Mouse (Mus musculus): Measurements from ENCODE around the gene Adgrd1. TPM values are rescaled to one million over a fixed set of nuclear protein-coding genes. Genes with fewer than 3 reads are reported as not detected.

The Adgrd1 gene
- polyA plus RNA-seq, 1 experiment from 2014 or later: 1.2 TPM

GRCm38 (mm10) chr5:129165595-129165994 is 69.0 kb downstream of the Adgrd1 start:
- no peak overlapping the region for H3K9ac ChIP-seq
- 0 out of 2 replicates have a peak overlapping the region, but pooled peaks have one; percentile 9 for H3K4me2 ChIP-seq (replicated peaks)
- no peaks in the 10 kb centered on the region for H3K27me3 ChIP-seq (replicated peaks)
- H3K36me3 ChIP-seq: no peaks in the 10 kb centered on the region
- peak overlapping the region; percentile 82 for H3K27ac ChIP-seq
- 37% methylated on average over 7 of the region's 7 CpGs for WGBS
- peak; percentile 2; the same call in 1 of the 2 replicates for ATAC-seq
- H3K9me3 ChIP-seq: no peaks in the 10 kb centered on the region
- H3K4me3 ChIP-seq (replicated peaks): no peak overlapping the region
- peaks cover 33% of the 10 kb centered on the region for H3K4me1 ChIP-seq (replicated peaks)

GRCm38 (mm10) chr5:129169090-129169489 is 72.5 kb downstream of the Adgrd1 start:
- WGBS: 40% methylated on average over 5 of the region's 5 CpGs

GRCm38 (mm10) chr5:129169567-129169966 is 73.0 kb downstream of the Adgrd1 start:
- ATAC-seq: no peak

More at GRCm38 (mm10) chr5:129169090-129169489, 72.5 kb downstream of the Adgrd1 start:
- H3K4me3 ChIP-seq (replicated peaks): no peak overlapping the region
- H3K4me1 ChIP-seq (replicated peaks): peaks cover 26% of the 10 kb centered on the region
- H3K9me3 ChIP-seq: no peaks in the 10 kb centered on the region
- no peak overlapping the region for H3K27ac ChIP-seq
- H3K9ac ChIP-seq: no peak overlapping the region
- H3K27me3 ChIP-seq (replicated peaks): no peaks in the 10 kb centered on the region
- H3K4me2 ChIP-seq (replicated peaks): no peak overlapping the region
- H3K36me3 ChIP-seq: no peaks in the 10 kb centered on the region
- no peak for ATAC-seq

GRCm38 (mm10) chr5:129172533-129172932 is 76.0 kb downstream of the Adgrd1 start:
- H3K27ac ChIP-seq: no peak overlapping the region
- no peak overlapping the region for H3K4me2 ChIP-seq (replicated peaks)
- ATAC-seq: no peak
- H3K4me1 ChIP-seq (replicated peaks): peaks cover 11% of the 10 kb centered on the region
- WGBS: 84% methylated on average over 6 of the region's 6 CpGs
- H3K9ac ChIP-seq: no peak overlapping the region
- no peaks in the 10 kb centered on the region for H3K9me3 ChIP-seq
- no peak overlapping the region for H3K4me3 ChIP-seq (replicated peaks)
- no peaks in the 10 kb centered on the region for H3K36me3 ChIP-seq
- H3K27me3 ChIP-seq (replicated peaks): 0 out of 2 replicates have a peak, but pooled peaks cover 2% of the 10 kb centered on the region

More at GRCm38 (mm10) chr5:129169567-129169966, 73.0 kb downstream of the Adgrd1 start:
- H3K4me2 ChIP-seq (replicated peaks): no peak overlapping the region
- H3K9me3 ChIP-seq: no peaks in the 10 kb centered on the region
- peaks cover 22% of the 10 kb centered on the region for H3K4me1 ChIP-seq (replicated peaks)
- H3K9ac ChIP-seq: no peak overlapping the region
- no peaks in the 10 kb centered on the region for H3K27me3 ChIP-seq (replicated peaks)
- H3K36me3 ChIP-seq: no peaks in the 10 kb centered on the region
- no peak overlapping the region for H3K4me3 ChIP-seq (replicated peaks)
- H3K27ac ChIP-seq: no peak overlapping the region
- WGBS: 27% methylated on average over 4 of the region's 4 CpGs

- Histone ChIP-seq H3K9ac (no peak overlapping the region), H3K9me3 (no peaks in the 10 kb centered on the region), H3K27me3 (replicated peaks) (0 out of 2 replicates have a peak, but pooled peaks cover 5% of the 10 kb centered on the region), H3K36me3 (no peaks in the 10 kb centered on the region), H3K4me1 (replicated peaks) (no peaks in the 10 kb centered on the region), H3K4me3 (replicated peaks) (no peak overlapping the region), H3K27ac (no peak overlapping the region), H3K4me2 (replicated peaks) (no peak overlapping the region)
- WGBS: 41% methylated on average over 3 of the region's 3 CpGs
- no peak for ATAC-seq
Measured at GRCm38 (mm10) chr5:129175925-129176324, 79.4 kb downstream of the Adgrd1 start.

- Histone ChIP-seq H3K4me2 (replicated peaks) (no peak overlapping the region; the same call in 1 of the 2 replicates), H3K9ac (no peak overlapping the region), H3K9me3 (no peaks in the 10 kb centered on the region), H3K36me3 (no peaks in the 10 kb centered on the region), H3K4me1 (replicated peaks) (no peaks in the 10 kb centered on the region), H3K4me3 (replicated peaks) (no peak overlapping the region), H3K27me3 (replicated peaks) (0 out of 2 replicates have a peak, but pooled peaks cover 5% of the 10 kb centered on the region), H3K27ac (no peak overlapping the region)
- 46% methylated on average over 14 of the region's 14 CpGs for WGBS
- ATAC-seq: peak; percentile 79
Measured at GRCm38 (mm10) chr5:129177697-129178511, 81.4 kb downstream of the Adgrd1 start.

GRCm38 (mm10) chr5:129179356-129179755 is 82.8 kb downstream of the Adgrd1 start:
- H3K9ac ChIP-seq: no peak overlapping the region
- ATAC-seq: no peak
- H3K27ac ChIP-seq: no peak overlapping the region
- no peaks in the 10 kb centered on the region for H3K9me3 ChIP-seq
- no peak overlapping the region for H3K4me3 ChIP-seq (replicated peaks)
- no peaks in the 10 kb centered on the region for H3K4me1 ChIP-seq (replicated peaks)
- H3K27me3 ChIP-seq (replicated peaks): 0 out of 2 replicates have a peak, but pooled peaks cover 5% of the 10 kb centered on the region
- WGBS: 89% methylated on average over 6 of the region's 6 CpGs
- no peak overlapping the region for H3K4me2 ChIP-seq (replicated peaks)
- H3K36me3 ChIP-seq: no peaks in the 10 kb centered on the region

- H3K36me3 ChIP-seq: no peaks in the 10 kb centered on the region
- no peak overlapping the region for H3K4me3 ChIP-seq (replicated peaks)
- no peak overlapping the region for H3K4me2 ChIP-seq (replicated peaks)
- 76% methylated on average over 17 of the region's 17 CpGs for WGBS
- 0 out of 2 replicates have a peak, but pooled peaks cover 5% of the 10 kb centered on the region for H3K27me3 ChIP-seq (replicated peaks)
- H3K4me1 ChIP-seq (replicated peaks): no peaks in the 10 kb centered on the region
- H3K9ac ChIP-seq: no peak overlapping the region
- no peak for ATAC-seq
- no peaks in the 10 kb centered on the region for H3K9me3 ChIP-seq
- H3K27ac ChIP-seq: no peak overlapping the region
Measured at GRCm38 (mm10) chr5:129179995-129180714, 83.6 kb downstream of the Adgrd1 start.

GRCm38 (mm10) chr5:129180715-129181228 is 84.2 kb downstream of the Adgrd1 start:
- Histone ChIP-seq H3K4me1 (replicated peaks) (no peaks in the 10 kb centered on the region), H3K27me3 (replicated peaks) (0 out of 2 replicates have a peak, but pooled peaks cover 3% of the 10 kb centered on the region), H3K36me3 (no peaks in the 10 kb centered on the region), H3K9me3 (no peaks in the 10 kb centered on the region), H3K27ac (no peak overlapping the region), H3K4me3 (replicated peaks) (no peak overlapping the region), H3K4me2 (replicated peaks) (no peak overlapping the region), H3K9ac (no peak overlapping the region; the same call in 1 of the 2 replicates)
- WGBS: 71% methylated on average over 13 of the region's 13 CpGs
- ATAC-seq: no peak

GRCm38 (mm10) chr5:129181450-129181849 is 84.9 kb downstream of the Adgrd1 start:
- H3K27me3 ChIP-seq (replicated peaks): 0 out of 2 replicates have a peak, but pooled peaks cover 3% of the 10 kb centered on the region
- WGBS: 65% methylated on average over 5 of the region's 5 CpGs
- ATAC-seq: no peak
- H3K4me1 ChIP-seq (replicated peaks): no peaks in the 10 kb centered on the region
- no peaks in the 10 kb centered on the region for H3K36me3 ChIP-seq
- no peak overlapping the region for H3K4me3 ChIP-seq (replicated peaks)
- no peak overlapping the region; the same call in 1 of the 2 replicates for H3K9ac ChIP-seq
- no peaks in the 10 kb centered on the region for H3K9me3 ChIP-seq
- no peak overlapping the region for H3K27ac ChIP-seq
- H3K4me2 ChIP-seq (replicated peaks): no peak overlapping the region

- no peaks in the 10 kb centered on the region for H3K36me3 ChIP-seq
- H3K4me2 ChIP-seq (replicated peaks): no peak overlapping the region
- H3K9ac ChIP-seq: no peak overlapping the region
- ATAC-seq: no peak
- no peaks in the 10 kb centered on the region for H3K4me1 ChIP-seq (replicated peaks)
- H3K4me3 ChIP-seq (replicated peaks): no peak overlapping the region
- H3K9me3 ChIP-seq: no peaks in the 10 kb centered on the region
- H3K27me3 ChIP-seq (replicated peaks): 0 out of 2 replicates have a peak, but pooled peaks cover 3% of the 10 kb centered on the region
- 47% methylated on average over 8 of the region's 8 CpGs for WGBS
- no peak overlapping the region for H3K27ac ChIP-seq
Measured at GRCm38 (mm10) chr5:129182554-129182953, 86.0 kb downstream of the Adgrd1 start.

- 9% methylated on average over 2 of the region's 2 CpGs for whole genome bisulfite sequencing
- no peak overlapping the region for H3K4me2 ChIP-seq (replicated peaks)
- H3K27me3 ChIP-seq (replicated peaks): no peaks in the 10 kb centered on the region
- H3K9ac ChIP-seq: no peak overlapping the region
- no peaks in the 10 kb centered on the region for H3K4me1 ChIP-seq (replicated peaks)
- no peaks in the 10 kb centered on the region for H3K36me3 ChIP-seq
- H3K27ac ChIP-seq: no peak overlapping the region
- H3K9me3 ChIP-seq: no peaks in the 10 kb centered on the region
- no peak for ATAC-seq
- H3K4me3 ChIP-seq (replicated peaks): no peak overlapping the region
Measured at GRCm38 (mm10) chr5:129186260-129186659, 89.7 kb downstream of the Adgrd1 start.

Measured in intestine, embryonic 15.5 days (tissue).